Mouse (Mus musculus) CD4-positive, CD25-positive, alpha-beta regulatory T cell, adult 4 months (primary cell): Measurements from ENCODE around the gene Haao. TPM values are rescaled to one million over a fixed set of nuclear protein-coding genes. Genes with fewer than 3 reads are reported as not detected.
"Not testable (repeated sequence)": the region's sequence is repeated elsewhere in the genome, so short reads cannot be mapped to it uniquely, and the experiment has no call there.

Source experiments
- ATAC-seq: one replicate; pipeline ENCODE4 v1.8.0; 2017
- polyA plus RNA-seq, 2 experiments: library from polyadenylated mRNA; unstranded; fragments of 100-300 nt; shearing (Covaris generic); gene quantifications; one replicate each; pipeline ENCODE4 v1.2.1; 2017

Gene Haao
- polyA plus RNA-seq, 2 experiments from 2014 or later: 1.1 to 5.0 TPM

GRCm38 (mm10) chr17:83865366-83865765 is 17.6 kb upstream of the Haao start:
- no peak for ATAC-seq

GRCm38 (mm10) chr17:83862134-83862881 is 14.5 kb upstream of the Haao start:
- ATAC-seq: peak; percentile 73

GRCm38 (mm10) chr17:83861444-83862133 is 13.8 kb upstream of the Haao start:
- peak; percentile 84 for ATAC-seq

GRCm38 (mm10) chr17:83860968-83861367 is 13.2 kb upstream of the Haao start:
- not testable (repeated sequence) for ATAC-seq

- ATAC-seq: no peak
Measured at GRCm38 (mm10) chr17:83860224-83860623, 12.5 kb upstream of the Haao start.

GRCm38 (mm10) chr17:83859639-83860038 is 11.9 kb upstream of the Haao start:
- ATAC-seq: no peak

- ATAC-seq: no peak
Measured at GRCm38 (mm10) chr17:83858413-83858812, 10.7 kb upstream of the Haao start.

GRCm38 (mm10) chr17:83854284-83854918 is 6.6 kb upstream of the Haao start:
- peak; percentile 56 for ATAC-seq

GRCm38 (mm10) chr17:83853831-83854230 is 6.1 kb upstream of the Haao start:
- ATAC-seq: no peak

GRCm38 (mm10) chr17:83850864-83851263 is 3.1 kb upstream of the Haao start:
- ATAC-seq: peak; percentile 56

- peak; percentile 78 for ATAC-seq
Measured at GRCm38 (mm10) chr17:83850458-83850857, 2.7 kb upstream of the Haao start.

GRCm38 (mm10) chr17:83849717-83850116 is 2.0 kb upstream of the Haao start:
- no peak for ATAC-seq

GRCm38 (mm10) chr17:83849081-83849675 is 1.4 kb upstream of the Haao start:
- ATAC-seq: no peak

GRCm38 (mm10) chr17:83848482-83848881 is 719 bp upstream of the Haao start:
- ATAC-seq: peak; percentile 25

GRCm38 (mm10) chr17:83847100-83847499 is 663 bp downstream of the Haao start:
- ATAC-seq: no peak

- no peak for ATAC-seq
Measured at GRCm38 (mm10) chr17:83846301-83847021, 1.3 kb downstream of the Haao start.

- no peak for ATAC-seq
Measured at GRCm38 (mm10) chr17:83845538-83845937, 2.2 kb downstream of the Haao start.

- no peak for ATAC-seq
Measured at GRCm38 (mm10) chr17:83843780-83844179, 4.0 kb downstream of the Haao start.

- no peak for ATAC-seq
Measured at GRCm38 (mm10) chr17:83841011-83841410, 6.8 kb downstream of the Haao start.

- ATAC-seq: no peak
Measured at GRCm38 (mm10) chr17:83839132-83839531, 8.6 kb downstream of the Haao start.

- no peak for ATAC-seq
Measured at GRCm38 (mm10) chr17:83837659-83838190, 10.0 kb downstream of the Haao start.

GRCm38 (mm10) chr17:83836048-83836447 is 11.7 kb downstream of the Haao start:
- ATAC-seq: no peak
